Mouse (Mus musculus) cortical plate, adult 2 months (tissue): ENCODE results near the gene Grik4.

Experiments
- CTCF ChIP-seq: fragments of 200-500 bp; IDR thresholded peaks from 2 replicates; pipeline ENCODE4 v1.5.1; 2011; ENCODE audit warnings: mild to moderate bottlenecking, control low read depth, low read length; ENCODE audit not compliant: insufficient read depth; ENCODE audit errors: extremely low read depth
- POLR2A ChIP-seq: fragments of 200-500 bp; IDR thresholded peaks from 2 replicates; pipeline ENCODE4 v1.6.1; 2011; ENCODE audit warnings: mild to moderate bottlenecking, low read length, control low read depth; ENCODE audit not compliant: insufficient read depth; ENCODE audit errors: extremely low read depth

- TF ChIP-seq POLR2A (no peak), CTCF (no peak)
Measured at GRCm38 (mm10) chr9:42870257-42870656, 74.0 kb downstream of the Grik4 start.
